Mouse (Mus musculus): ENCODE data around the gene Bricd5.

The Bricd5 gene

GRCm38 (mm10) chr17:24485090-24485860 is 11.6 kb downstream of the Bricd5 start:
- no peak for DNase-seq (ENCODE audit: low read depth, low spot score)

- DNase-seq (ENCODE audit: low read depth, low spot score): no peak
These were observed 14.5 kb downstream of the Bricd5 start, which contains the start of gene Caskin1 for GRCm38 (mm10) chr17:24488186-24488661. Gene Caskin1, plus strand, starts transcription at chr17:24488601.

- DNase-seq (ENCODE audit: low read depth, low spot score): no peak
These were observed 15.1 kb downstream of the Bricd5 start for GRCm38 (mm10) chr17:24488662-24489264.

GRCm38 (mm10) chr17:24489265-24490030 is 15.8 kb downstream of the Bricd5 start:
- DNase-seq (ENCODE audit: low read depth, low spot score): no peak

- DNase-seq (ENCODE audit: low read depth, low spot score): no peak
These were observed 16.7 kb downstream of the Bricd5 start for GRCm38 (mm10) chr17:24490399-24490798.

- no peak for DNase-seq (ENCODE audit: low read depth, low spot score)
These were observed 21.1 kb downstream of the Bricd5 start for GRCm38 (mm10) chr17:24494627-24495335.

GRCm38 (mm10) chr17:24495443-24495842 is 21.8 kb downstream of the Bricd5 start:
- no peak for DNase-seq (ENCODE audit: low read depth, low spot score)

- DNase-seq (ENCODE audit: low read depth, low spot score): no peak
These were observed 22.3 kb downstream of the Bricd5 start for GRCm38 (mm10) chr17:24496026-24496425.

- no peak for DNase-seq (ENCODE audit: low read depth, low spot score)
These were observed 28.5 kb downstream of the Bricd5 start for GRCm38 (mm10) chr17:24502208-24502607.

GRCm38 (mm10) chr17:24504085-24504484 is 30.4 kb downstream of the Bricd5 start:
- no peak for DNase-seq (ENCODE audit: low read depth, low spot score)

- no peak for DNase-seq (ENCODE audit: low read depth, low spot score)
These were observed 31.7 kb downstream of the Bricd5 start for GRCm38 (mm10) chr17:24505286-24505955.

GRCm38 (mm10) chr17:24506332-24507070 is 32.8 kb downstream of the Bricd5 start:
- no peak for DNase-seq (ENCODE audit: low read depth, low spot score)

- no peak for DNase-seq (ENCODE audit: low read depth, low spot score)
These were observed 33.5 kb downstream of the Bricd5 start for GRCm38 (mm10) chr17:24507129-24507664.

- no peak for DNase-seq (ENCODE audit: low read depth, low spot score)
These were observed 34.2 kb downstream of the Bricd5 start for GRCm38 (mm10) chr17:24507806-24508460.

- no peak for DNase-seq (ENCODE audit: low read depth, low spot score)
These were observed 39.9 kb downstream of the Bricd5 start for GRCm38 (mm10) chr17:24513609-24514008.

- no peak for DNase-seq (ENCODE audit: low read depth, low spot score)
These were observed 40.9 kb downstream of the Bricd5 start for GRCm38 (mm10) chr17:24514270-24515257.

GRCm38 (mm10) chr17:24520450-24520849 is 46.8 kb downstream of the Bricd5 start:
- no peak for DNase-seq (ENCODE audit: low read depth, low spot score)

GRCm38 (mm10) chr17:24524734-24525133 is 51.0 kb downstream of the Bricd5 start:
- DNase-seq (ENCODE audit: low read depth, low spot score): no peak

Measured in brain, embryonic 18.5 days (tissue).